19 mouse cellular contexts compared by ENCODE assay signal in the genomic region with DNA sequence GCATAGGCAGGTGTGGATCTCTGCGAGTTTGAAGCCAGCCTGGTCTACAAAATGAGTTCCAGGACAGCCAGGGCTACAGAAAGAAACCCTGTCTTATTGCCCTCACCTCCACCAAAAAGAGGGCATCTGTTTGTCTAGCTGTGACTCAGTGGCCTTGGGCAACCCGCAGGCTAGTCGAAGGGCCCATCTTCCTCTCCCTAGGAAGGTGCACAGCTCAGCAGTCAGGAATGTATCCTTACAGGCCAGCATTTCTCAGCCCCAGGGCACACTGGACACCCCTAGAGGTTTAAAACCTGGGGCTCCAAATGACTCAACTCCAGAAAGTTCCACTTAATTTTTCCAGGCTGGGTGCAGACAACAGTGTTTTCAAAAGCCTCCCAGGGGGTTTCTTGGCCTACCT.
DNase-seq lines count a peak whose midpoint lies in the region; ATAC-seq and TF ChIP-seq lines count a peak whose summit lies in the region.
"Had no signal": no experiment of that assay in that cellular context is flagged by ENCODE, and none has a peak within 500 bp of the region (broad histone marks: within the 10 kb centered on the region; RNA-seq: fewer than 3 reads in every experiment).

No protein-coding gene starts in this region.

- no peak overlapping the region for H3K27ac ChIP-seq in intestine, postnatal 0 days (ENCODE audit: low read depth, low read length)
- H3K27ac ChIP-seq in intestine, embryonic 15.5 days = no peak overlapping the region
- no peak overlapping the region for H3K27ac ChIP-seq in midbrain, embryonic 14.5 days (replicated peaks; ENCODE audit: low read depth, low read length)
- H3K27ac ChIP-seq: embryonic facial prominence, embryonic 12.5 days; forebrain, embryonic 15.5 days; heart, embryonic 10.5 days; hindbrain, embryonic 13.5 days; hindbrain, postnatal 0 days had no signal

- peak; percentile 85 for DNase-seq in NIH3T3 (ENCODE audit: low read depth)
- DNase-seq in adrenal gland, postnatal 25 days = peak; percentile 29
- no peak for DNase-seq in layer of hippocampus, postnatal 25 days (ENCODE audit: extremely low spot score in 1 of 2, low spot score in 1 of 2)
- DNase-seq in cerebellum, postnatal 36 days = no peak
- no peak for DNase-seq in midbrain, embryonic 14.5 days
- DNase-seq: B cell, adult 2 months; cerebellum, adult 2 months; cerebellum, postnatal 10 days; gastrocnemius, postnatal 10 days; heart, adult 18-20 months; heart, postnatal 10 days; kidney, adult 2 months had no signal

- no peaks in the 10 kb centered on the region for H3K4me1 ChIP-seq in intestine, postnatal 0 days (replicated peaks; ENCODE audit: control insufficient read depth, insufficient read depth, low read length)
- H3K4me1 ChIP-seq in intestine, embryonic 15.5 days (replicated peaks) = 0 out of 2 replicates have a peak, but pooled peaks cover 3% of the 10 kb centered on the region
- 0 out of 2 replicates have a peak, but pooled peaks cover 5% of the 10 kb centered on the region for H3K4me1 ChIP-seq in midbrain, embryonic 14.5 days (ENCODE audit: control insufficient read depth, insufficient read depth, low read length)
- H3K4me1 ChIP-seq: embryonic facial prominence, embryonic 12.5 days had no signal

- H3K4me2 ChIP-seq in intestine, postnatal 0 days (replicated peaks; ENCODE audit: low read depth) = no peak overlapping the region
- no peak overlapping the region for H3K4me2 ChIP-seq in intestine, embryonic 15.5 days (replicated peaks)
- H3K4me2 ChIP-seq in midbrain, embryonic 14.5 days (ENCODE audit: low read length) = no peak overlapping the region
- H3K4me2 ChIP-seq: embryonic facial prominence, embryonic 12.5 days; forebrain, embryonic 15.5 days; hindbrain, embryonic 13.5 days had no signal

- ATAC-seq in intestine, postnatal 0 days = 0 out of 2 replicates have a peak, but pooled peaks have one; percentile 4
- no peak for ATAC-seq in intestine, embryonic 15.5 days
- ATAC-seq in midbrain, embryonic 14.5 days (ENCODE audit: low FRiP score, low TSS enrichment) = no peak
- ATAC-seq: forebrain, embryonic 15.5 days; hindbrain, postnatal 0 days had no signal

- no peaks in the 10 kb centered on the region for H3K27me3 ChIP-seq in intestine, postnatal 0 days (replicated peaks; ENCODE audit: control insufficient read depth, insufficient read depth, low read length)
- no peaks in the 10 kb centered on the region for H3K27me3 ChIP-seq in intestine, embryonic 15.5 days (replicated peaks)
- no peaks in the 10 kb centered on the region for H3K27me3 ChIP-seq in midbrain, embryonic 14.5 days (ENCODE audit: control insufficient read depth, insufficient read depth, low read length)
- H3K27me3 ChIP-seq: embryonic facial prominence, embryonic 12.5 days; forebrain, embryonic 15.5 days; hindbrain, embryonic 13.5 days had no signal

- no peak for TF ChIP-seq CTCF in intestine, postnatal 0 days (IDR thresholded peaks at IDR 0.05; ENCODE audit: low read depth)

- no peak overlapping the region for H3K4me3 ChIP-seq in intestine, postnatal 0 days (ENCODE audit: low read depth, low read length)
- no peak overlapping the region for H3K4me3 ChIP-seq in intestine, embryonic 15.5 days (replicated peaks)
- H3K4me3 ChIP-seq in midbrain, embryonic 14.5 days (replicated peaks; ENCODE audit: low read depth, low read length) = no peak overlapping the region
- H3K4me3 ChIP-seq: embryonic facial prominence, embryonic 12.5 days; forebrain, embryonic 15.5 days; heart, embryonic 10.5 days; hindbrain, embryonic 13.5 days had no signal

- no peaks in the 10 kb centered on the region for H3K9me3 ChIP-seq in intestine, postnatal 0 days (ENCODE audit: control insufficient read depth)
- no peaks in the 10 kb centered on the region for H3K9me3 ChIP-seq in intestine, embryonic 15.5 days
- H3K9me3 ChIP-seq in midbrain, embryonic 14.5 days (ENCODE audit: control insufficient read depth, low read length) = no peaks in the 10 kb centered on the region
- H3K9me3 ChIP-seq: embryonic facial prominence, embryonic 12.5 days; forebrain, embryonic 15.5 days; heart, embryonic 10.5 days; hindbrain, embryonic 13.5 days had no signal

- no peak overlapping the region for H3K9ac ChIP-seq in intestine, postnatal 0 days (ENCODE audit: low read depth, low read length)
- H3K9ac ChIP-seq in intestine, embryonic 15.5 days = no peak overlapping the region
- H3K9ac ChIP-seq in midbrain, embryonic 14.5 days (replicated peaks; ENCODE audit: low read length) = no peak overlapping the region
- H3K9ac ChIP-seq: embryonic facial prominence, embryonic 12.5 days; forebrain, embryonic 15.5 days; hindbrain, embryonic 13.5 days had no signal

- no peaks in the 10 kb centered on the region for H3K36me3 ChIP-seq in intestine, postnatal 0 days (ENCODE audit: control insufficient read depth, insufficient read depth)
- no peaks in the 10 kb centered on the region for H3K36me3 ChIP-seq in intestine, embryonic 15.5 days
- no peaks in the 10 kb centered on the region for H3K36me3 ChIP-seq in midbrain, embryonic 14.5 days (ENCODE audit: control insufficient read depth, insufficient read depth, low read length)
- H3K36me3 ChIP-seq: embryonic facial prominence, embryonic 12.5 days; forebrain, embryonic 15.5 days; heart, embryonic 10.5 days; hindbrain, embryonic 13.5 days had no signal

- WGBS in intestine, postnatal 0 days = 46% methylated on average over 3 of the region's 3 CpGs
- 70% methylated on average over 3 of the region's 3 CpGs for WGBS in intestine, embryonic 15.5 days
- WGBS in midbrain, embryonic 14.5 days = 92% methylated on average over 3 of the region's 3 CpGs

Comparison
In these comparisons a context has a peak if more than half of its experiments do, and no peak if none do; other contexts are left out.
1. DNase-seq: peak in NIH3T3 (single experiment) and adrenal gland, postnatal 25 days (single experiment); none in layer of hippocampus, postnatal 25 days (0 of 2), cerebellum, postnatal 36 days (0 of 2) and midbrain, embryonic 14.5 days (single experiment).